Mouse (Mus musculus): ENCODE data around the gene Insr. TPM values are rescaled to one million over a fixed set of nuclear protein-coding genes. Genes with fewer than 3 reads are reported as not detected.

Insr gene
- polyA plus RNA-seq, 1 experiment from 2014 or later = 41.4 TPM

- H3K4me2 ChIP-seq (replicated peaks; ENCODE audit: low read depth, low read length) = no peak overlapping the region
- no peak overlapping the region for H3K4me3 ChIP-seq (ENCODE audit: low read length)
- no peaks in the 10 kb centered on the region for H3K27me3 ChIP-seq (ENCODE audit: insufficient read depth, low read length)
- ATAC-seq (ENCODE audit: low FRiP score, low TSS enrichment) = no peak
- no peaks in the 10 kb centered on the region for H3K9me3 ChIP-seq (ENCODE audit: low read length)
- no peak overlapping the region for H3K9ac ChIP-seq (replicated peaks; ENCODE audit: low read length)
- H3K36me3 ChIP-seq (ENCODE audit: insufficient read depth, low read length) = peaks cover 33% of the 10 kb centered on the region
- H3K27ac ChIP-seq (ENCODE audit: low read length) = no peak overlapping the region
- no peaks in the 10 kb centered on the region for H3K4me1 ChIP-seq (ENCODE audit: insufficient read depth, low read length)
- 86% methylated on average over 5 of the region's 5 CpGs for WGBS
These were observed 23.1 kb downstream of the Insr start for GRCm38 (mm10) chr8:3256147-3256940.

GRCm38 (mm10) chr8:3255321-3255720, 24.1 kb downstream of the Insr start:
- Histone ChIP-seq H3K27me3 (ENCODE audit: insufficient read depth, low read length) (no peaks in the 10 kb centered on the region), H3K9ac (replicated peaks; ENCODE audit: low read length) (no peak overlapping the region), H3K4me2 (replicated peaks; ENCODE audit: low read depth, low read length) (no peak overlapping the region), H3K4me3 (ENCODE audit: low read length) (no peak overlapping the region), H3K36me3 (ENCODE audit: insufficient read depth, low read length) (peaks cover 32% of the 10 kb centered on the region), H3K27ac (ENCODE audit: low read length) (no peak overlapping the region), H3K4me1 (ENCODE audit: insufficient read depth, low read length) (no peaks in the 10 kb centered on the region), H3K9me3 (ENCODE audit: low read length) (no peaks in the 10 kb centered on the region)
- WGBS = 64% methylated on average over 1 of the region's 1 CpGs
- ATAC-seq (ENCODE audit: low FRiP score, low TSS enrichment) = no peak

GRCm38 (mm10) chr8:3253179-3253578, 26.2 kb downstream of the Insr start:
- no peak overlapping the region for H3K27ac ChIP-seq (ENCODE audit: low read length)
- H3K27me3 ChIP-seq (ENCODE audit: insufficient read depth, low read length) = no peaks in the 10 kb centered on the region
- no peak overlapping the region for H3K4me2 ChIP-seq (replicated peaks; ENCODE audit: low read depth, low read length)
- no peaks in the 10 kb centered on the region for H3K9me3 ChIP-seq (ENCODE audit: low read length)
- H3K9ac ChIP-seq (replicated peaks; ENCODE audit: low read length) = no peak overlapping the region
- no peak overlapping the region for H3K4me3 ChIP-seq (ENCODE audit: low read length)
- H3K4me1 ChIP-seq (ENCODE audit: insufficient read depth, low read length) = no peaks in the 10 kb centered on the region
- WGBS = 60% methylated on average over 4 of the region's 4 CpGs
- ATAC-seq (ENCODE audit: low FRiP score, low TSS enrichment) = no peak
- peaks cover 24% of the 10 kb centered on the region for H3K36me3 ChIP-seq (ENCODE audit: insufficient read depth, low read length)

GRCm38 (mm10) chr8:3252665-3253064, 26.8 kb downstream of the Insr start:
- Histone ChIP-seq H3K9ac (replicated peaks; ENCODE audit: low read length) (no peak overlapping the region), H3K4me2 (replicated peaks; ENCODE audit: low read depth, low read length) (no peak overlapping the region), H3K27me3 (ENCODE audit: insufficient read depth, low read length) (no peaks in the 10 kb centered on the region), H3K36me3 (ENCODE audit: insufficient read depth, low read length) (peaks cover 19% of the 10 kb centered on the region; the same call in 1 of the 2 replicates), H3K4me3 (ENCODE audit: low read length) (no peak overlapping the region), H3K4me1 (ENCODE audit: insufficient read depth, low read length) (no peaks in the 10 kb centered on the region), H3K9me3 (ENCODE audit: low read length) (no peaks in the 10 kb centered on the region), H3K27ac (ENCODE audit: low read length) (0 out of 2 replicates have a peak overlapping the region, but pooled peaks have one; percentile 9)
- WGBS = 86% methylated on average over 6 of the region's 6 CpGs
- no peak for ATAC-seq (ENCODE audit: low FRiP score, low TSS enrichment)

- Histone ChIP-seq H3K36me3 (ENCODE audit: insufficient read depth, low read length) (peaks cover 15% of the 10 kb centered on the region), H3K9me3 (ENCODE audit: low read length) (no peaks in the 10 kb centered on the region), H3K4me2 (replicated peaks; ENCODE audit: low read depth, low read length) (no peak overlapping the region), H3K4me1 (ENCODE audit: insufficient read depth, low read length) (no peaks in the 10 kb centered on the region), H3K4me3 (ENCODE audit: low read length) (no peak overlapping the region), H3K27me3 (ENCODE audit: insufficient read depth, low read length) (no peaks in the 10 kb centered on the region), H3K27ac (ENCODE audit: low read length) (no peak overlapping the region), H3K9ac (replicated peaks; ENCODE audit: low read length) (no peak overlapping the region)
- no peak for ATAC-seq (ENCODE audit: low FRiP score, low TSS enrichment)
- 100% methylated on average over 3 of the region's 3 CpGs for WGBS
These were observed 28.3 kb downstream of the Insr start for GRCm38 (mm10) chr8:3251101-3251500.

- 69% methylated on average over 2 of the region's 2 CpGs for WGBS
- no peak overlapping the region for H3K4me2 ChIP-seq (replicated peaks; ENCODE audit: low read depth, low read length)
- H3K9me3 ChIP-seq (ENCODE audit: low read length) = no peaks in the 10 kb centered on the region
- H3K36me3 ChIP-seq (ENCODE audit: insufficient read depth, low read length) = peaks cover 20% of the 10 kb centered on the region
- H3K9ac ChIP-seq (replicated peaks; ENCODE audit: low read length) = no peak overlapping the region
- no peaks in the 10 kb centered on the region for H3K4me1 ChIP-seq (ENCODE audit: insufficient read depth, low read length)
- H3K4me3 ChIP-seq (ENCODE audit: low read length) = no peak overlapping the region
- H3K27ac ChIP-seq (ENCODE audit: low read length) = no peak overlapping the region
- H3K27me3 ChIP-seq (ENCODE audit: insufficient read depth, low read length) = no peaks in the 10 kb centered on the region
- ATAC-seq (ENCODE audit: low FRiP score, low TSS enrichment) = no peak
These were observed 29.5 kb downstream of the Insr start for GRCm38 (mm10) chr8:3249886-3250285.

GRCm38 (mm10) chr8:3248704-3249103, 30.7 kb downstream of the Insr start:
- Histone ChIP-seq H3K4me3 (ENCODE audit: low read length) (no peak overlapping the region), H3K27ac (ENCODE audit: low read length) (no peak overlapping the region), H3K9me3 (ENCODE audit: low read length) (no peaks in the 10 kb centered on the region), H3K27me3 (ENCODE audit: insufficient read depth, low read length) (no peaks in the 10 kb centered on the region), H3K4me1 (ENCODE audit: insufficient read depth, low read length) (no peaks in the 10 kb centered on the region), H3K36me3 (ENCODE audit: insufficient read depth, low read length) (peaks cover 15% of the 10 kb centered on the region), H3K9ac (replicated peaks; ENCODE audit: low read length) (no peak overlapping the region), H3K4me2 (replicated peaks; ENCODE audit: low read depth, low read length) (no peak overlapping the region)
- no peak for ATAC-seq (ENCODE audit: low FRiP score, low TSS enrichment)
- WGBS = 53% methylated on average over 5 of the region's 5 CpGs

- Histone ChIP-seq H3K4me1 (ENCODE audit: insufficient read depth, low read length) (no peaks in the 10 kb centered on the region), H3K27ac (ENCODE audit: low read length) (no peak overlapping the region), H3K9me3 (ENCODE audit: low read length) (no peaks in the 10 kb centered on the region), H3K4me3 (ENCODE audit: low read length) (no peak overlapping the region), H3K9ac (replicated peaks; ENCODE audit: low read length) (no peak overlapping the region), H3K27me3 (ENCODE audit: insufficient read depth, low read length) (no peaks in the 10 kb centered on the region), H3K36me3 (ENCODE audit: insufficient read depth, low read length) (peaks cover 15% of the 10 kb centered on the region), H3K4me2 (replicated peaks; ENCODE audit: low read depth, low read length) (no peak overlapping the region)
- ATAC-seq (ENCODE audit: low FRiP score, low TSS enrichment) = no peak
- 82% methylated on average over 1 of the region's 1 CpGs for WGBS
These were observed 32.3 kb downstream of the Insr start for GRCm38 (mm10) chr8:3247129-3247528.

GRCm38 (mm10) chr8:3243229-3243628, 36.2 kb downstream of the Insr start:
- Histone ChIP-seq H3K9ac (replicated peaks; ENCODE audit: low read length) (no peak overlapping the region), H3K4me2 (replicated peaks; ENCODE audit: low read depth, low read length) (no peak overlapping the region), H3K27me3 (ENCODE audit: insufficient read depth, low read length) (no peaks in the 10 kb centered on the region), H3K4me1 (ENCODE audit: insufficient read depth, low read length) (no peaks in the 10 kb centered on the region), H3K36me3 (ENCODE audit: insufficient read depth, low read length) (peaks cover 9% of the 10 kb centered on the region), H3K4me3 (ENCODE audit: low read length) (no peak overlapping the region), H3K9me3 (ENCODE audit: low read length) (no peaks in the 10 kb centered on the region), H3K27ac (ENCODE audit: low read length) (no peak overlapping the region)
- no peak for ATAC-seq (ENCODE audit: low FRiP score, low TSS enrichment)
- WGBS = 88% methylated on average over 4 of the region's 4 CpGs

GRCm38 (mm10) chr8:3240725-3241124, 38.7 kb downstream of the Insr start:
- ATAC-seq (ENCODE audit: low FRiP score, low TSS enrichment) = no peak
- 91% methylated on average over 3 of the region's 3 CpGs for whole genome bisulfite sequencing

More at GRCm38 (mm10) chr8:3240725-3241124, 38.7 kb downstream of the Insr start:
- Histone ChIP-seq H3K4me2 (replicated peaks; ENCODE audit: low read depth, low read length) (no peak overlapping the region), H3K9me3 (ENCODE audit: low read length) (no peaks in the 10 kb centered on the region), H3K36me3 (ENCODE audit: insufficient read depth, low read length) (peaks cover 2% of the 10 kb centered on the region), H3K27me3 (ENCODE audit: insufficient read depth, low read length) (no peaks in the 10 kb centered on the region), H3K27ac (ENCODE audit: low read length) (no peak overlapping the region), H3K4me3 (ENCODE audit: low read length) (no peak overlapping the region), H3K4me1 (ENCODE audit: insufficient read depth, low read length) (peaks cover 7% of the 10 kb centered on the region; the same call in 1 of the 2 replicates), H3K9ac (replicated peaks; ENCODE audit: low read length) (no peak overlapping the region)
